Mouse (Mus musculus): ENCODE measurements around the gene Teddm1a. TPM values are rescaled to one million over a fixed set of nuclear protein-coding genes. Genes with fewer than 3 reads are reported as not detected.
A peak's percentile ranks its signal among the peaks of the same experiment; 100 is the strongest.

The Teddm1a gene
- total and polyA plus RNA-seq, 3 experiments, result not detected

- no peak for DNase-seq
- no peaks in the 10 kb centered on the region for H3K27me3 ChIP-seq (ENCODE audit: control insufficient read depth, insufficient read depth, low read length)
- peaks cover 11% of the 10 kb centered on the region for H3K4me1 ChIP-seq (ENCODE audit: control insufficient read depth, insufficient read depth, low read length)
- no peak overlapping the region for H3K4me3 ChIP-seq
- intact Hi-C loops (cut with DNase I), result no loop called here
- no peak overlapping the region for H3K9ac ChIP-seq (ENCODE audit: low read depth, low read length)
- TF ChIP-seq CTCF (IDR thresholded peaks at IDR 0.05) (no peak), EP300 (IDR thresholded peaks at IDR 0.05; ENCODE audit: insufficient read depth, low read depth, low read length) (no peak), POLR2A (IDR thresholded peaks at IDR 0.05; ENCODE audit: insufficient read depth, low read depth, low read length) (no peak)
- no peak overlapping the region for H3K27ac ChIP-seq
- peaks cover 39% of the 10 kb centered on the region for H3K36me3 ChIP-seq (ENCODE audit: control insufficient read depth, insufficient read depth, low read length)
- H3K79me2 ChIP-seq (replicated peaks; ENCODE audit: control insufficient read depth, insufficient read depth, low read length), result no peaks in the 10 kb centered on the region
- 93% methylated on average over 4 of the region's 4 CpGs for WGBS
These were observed 17.2 kb downstream of the Teddm1a start for GRCm38 (mm10) chr1:153908741-153909140.

GRCm38 (mm10) chr1:153909213-153909962 is 17.8 kb downstream of the Teddm1a start:
- H3K4me1 ChIP-seq (ENCODE audit: control insufficient read depth, insufficient read depth, low read length), result peaks cover 12% of the 10 kb centered on the region
- no peaks in the 10 kb centered on the region for H3K27me3 ChIP-seq (ENCODE audit: control insufficient read depth, insufficient read depth, low read length)
- intact Hi-C loops (cut with DNase I), result no loop called here
- WGBS, result 70% methylated on average over 10 of the region's 10 CpGs
- peaks cover 36% of the 10 kb centered on the region for H3K36me3 ChIP-seq (ENCODE audit: control insufficient read depth, insufficient read depth, low read length)
- no peak overlapping the region for H3K9ac ChIP-seq (ENCODE audit: low read depth, low read length)
- no peak overlapping the region for H3K4me3 ChIP-seq
- TF ChIP-seq EP300 (IDR thresholded peaks at IDR 0.05; ENCODE audit: insufficient read depth, low read depth, low read length), result no peak
- no peak for TF ChIP-seq CTCF (IDR thresholded peaks at IDR 0.05)
- no peak for TF ChIP-seq POLR2A (IDR thresholded peaks at IDR 0.05; ENCODE audit: insufficient read depth, low read depth, low read length)
- no peak for DNase-seq
- no peaks in the 10 kb centered on the region for H3K79me2 ChIP-seq (replicated peaks; ENCODE audit: control insufficient read depth, insufficient read depth, low read length)
- no peak overlapping the region for H3K27ac ChIP-seq

- WGBS, result 68% methylated on average over 9 of the region's 9 CpGs
- peaks cover 31% of the 10 kb centered on the region for H3K36me3 ChIP-seq (ENCODE audit: control insufficient read depth, insufficient read depth, low read length)
- no peak for DNase-seq
These were observed 18.4 kb downstream of the Teddm1a start for GRCm38 (mm10) chr1:153909963-153910291.

GRCm38 (mm10) chr1:153910423-153910822 is 18.9 kb downstream of the Teddm1a start:
- H3K27ac ChIP-seq, result no peak overlapping the region
- H3K4me1 ChIP-seq (ENCODE audit: control insufficient read depth, insufficient read depth, low read length), result peaks cover 8% of the 10 kb centered on the region
- peaks cover 26% of the 10 kb centered on the region for H3K36me3 ChIP-seq (ENCODE audit: control insufficient read depth, insufficient read depth, low read length)
- no peak for DNase-seq
- 76% methylated on average over 5 of the region's 5 CpGs for WGBS
- H3K79me2 ChIP-seq (replicated peaks; ENCODE audit: control insufficient read depth, insufficient read depth, low read length), result no peaks in the 10 kb centered on the region
- TF ChIP-seq CTCF (IDR thresholded peaks at IDR 0.05), result no peak
- TF ChIP-seq EP300 (IDR thresholded peaks at IDR 0.05; ENCODE audit: insufficient read depth, low read depth, low read length), result no peak
- no peak for TF ChIP-seq POLR2A (IDR thresholded peaks at IDR 0.05; ENCODE audit: insufficient read depth, low read depth, low read length)
- intact Hi-C loops (cut with DNase I), result no loop called here
- no peaks in the 10 kb centered on the region for H3K27me3 ChIP-seq (ENCODE audit: control insufficient read depth, insufficient read depth, low read length)
- no peak overlapping the region for H3K9ac ChIP-seq (ENCODE audit: low read depth, low read length)
- H3K4me3 ChIP-seq, result no peak overlapping the region

More at GRCm38 (mm10) chr1:153909963-153910291, 18.4 kb downstream of the Teddm1a start:
- Histone ChIP-seq H3K4me3 (no peak overlapping the region), H3K79me2 (replicated peaks; ENCODE audit: control insufficient read depth, insufficient read depth, low read length) (no peaks in the 10 kb centered on the region), H3K27ac (no peak overlapping the region), H3K4me1 (ENCODE audit: control insufficient read depth, insufficient read depth, low read length) (peaks cover 11% of the 10 kb centered on the region), H3K9ac (ENCODE audit: low read depth, low read length) (no peak overlapping the region), H3K27me3 (ENCODE audit: control insufficient read depth, insufficient read depth, low read length) (no peaks in the 10 kb centered on the region)
- TF ChIP-seq EP300 (IDR thresholded peaks at IDR 0.05; ENCODE audit: insufficient read depth, low read depth, low read length), result 0 out of 2 replicates have a peak, but pooled peaks have one; percentile 30
- TF ChIP-seq CTCF (IDR thresholded peaks at IDR 0.05), result no peak
- TF ChIP-seq POLR2A (IDR thresholded peaks at IDR 0.05; ENCODE audit: insufficient read depth, low read depth, low read length), result peak; percentile 42; the same call in 1 of the 2 replicates
- intact Hi-C loops (cut with DNase I), result no loop called here

GRCm38 (mm10) chr1:153911276-153911795 is 19.8 kb downstream of the Teddm1a start:
- no peak overlapping the region for H3K27ac ChIP-seq
- intact Hi-C loops (cut with DNase I), result no loop called here
- no peak for TF ChIP-seq CTCF (IDR thresholded peaks at IDR 0.05)
- TF ChIP-seq EP300 (IDR thresholded peaks at IDR 0.05; ENCODE audit: insufficient read depth, low read depth, low read length), result no peak
- TF ChIP-seq POLR2A (IDR thresholded peaks at IDR 0.05; ENCODE audit: insufficient read depth, low read depth, low read length), result no peak
- H3K27me3 ChIP-seq (ENCODE audit: control insufficient read depth, insufficient read depth, low read length), result no peaks in the 10 kb centered on the region
- peaks cover 8% of the 10 kb centered on the region for H3K4me1 ChIP-seq (ENCODE audit: control insufficient read depth, insufficient read depth, low read length)
- H3K36me3 ChIP-seq (ENCODE audit: control insufficient read depth, insufficient read depth, low read length), result peaks cover 22% of the 10 kb centered on the region
- H3K4me3 ChIP-seq, result no peak overlapping the region
- DNase-seq, result no peak
- 90% methylated on average over 6 of the region's 6 CpGs for WGBS
- H3K9ac ChIP-seq (ENCODE audit: low read depth, low read length), result no peak overlapping the region
- H3K79me2 ChIP-seq (replicated peaks; ENCODE audit: control insufficient read depth, insufficient read depth, low read length), result no peaks in the 10 kb centered on the region

GRCm38 (mm10) chr1:153913869-153914268 is 22.3 kb downstream of the Teddm1a start:
- no peak overlapping the region for H3K4me3 ChIP-seq
- peaks cover 10% of the 10 kb centered on the region for H3K36me3 ChIP-seq (ENCODE audit: control insufficient read depth, insufficient read depth, low read length)
- TF ChIP-seq POLR2A (IDR thresholded peaks at IDR 0.05; ENCODE audit: insufficient read depth, low read depth, low read length) (no peak), EP300 (IDR thresholded peaks at IDR 0.05; ENCODE audit: insufficient read depth, low read depth, low read length) (no peak), CTCF (IDR thresholded peaks at IDR 0.05) (no peak)
- DNase-seq, result no peak
- H3K79me2 ChIP-seq (replicated peaks; ENCODE audit: control insufficient read depth, insufficient read depth, low read length), result no peaks in the 10 kb centered on the region
- H3K27ac ChIP-seq, result peak overlapping the region; percentile 4; the same call in 1 of the 2 replicates
- peaks cover 7% of the 10 kb centered on the region for H3K4me1 ChIP-seq (ENCODE audit: control insufficient read depth, insufficient read depth, low read length)
- WGBS, result 51% methylated on average over 3 of the region's 3 CpGs
- no peaks in the 10 kb centered on the region for H3K27me3 ChIP-seq (ENCODE audit: control insufficient read depth, insufficient read depth, low read length)
- H3K9ac ChIP-seq (ENCODE audit: low read depth, low read length), result no peak overlapping the region
- intact Hi-C loops (cut with DNase I), result no loop called here
